Comparison of ENCODE assay signal across 9 mouse cellular contexts in genomic region chr1:119052631-119053177, GRCm38 (mm10). TPM values are rescaled to one million over a fixed set of nuclear protein-coding genes. Genes with fewer than 3 reads are reported as not detected.
A peak's percentile ranks its signal among the peaks of the same experiment; 100 is the strongest.
DNase-seq lines count a peak whose midpoint lies in the region; ATAC-seq and TF ChIP-seq lines count a peak whose summit lies in the region.
"Had no signal": no experiment of that assay in that cellular context is flagged by ENCODE, and none has a peak within 500 bp of the region (broad histone marks: within the 10 kb centered on the region; RNA-seq: fewer than 3 reads in every experiment).

No protein-coding gene starts in this region.

- 0% methylated on average over 33 of the region's 33 CpGs for WGBS in forebrain, embryonic 12.5 days
- under 1% methylated on average over 33 of the region's 33 CpGs for WGBS in intestine, embryonic 16.5 days

- peak overlapping the region; percentile 83 for H3K4me2 ChIP-seq in forebrain, embryonic 12.5 days
- H3K4me2 ChIP-seq in intestine, embryonic 16.5 days (ENCODE audit: low read depth, low read length) = peak overlapping the region; percentile 96
- H3K4me2 ChIP-seq in myocyte (ENCODE audit: low read depth) = peak overlapping the region; percentile 75

- no peaks in the 10 kb centered on the region for H3K4me1 ChIP-seq in ES-Bruce4 (ENCODE audit: control insufficient read depth, insufficient read depth, low read length)
- peaks cover 70% of the 10 kb centered on the region for H3K4me1 ChIP-seq in forebrain, embryonic 12.5 days
- H3K4me1 ChIP-seq in intestine, embryonic 16.5 days (ENCODE audit: control insufficient read depth, insufficient read depth, low read length) = peaks cover 38% of the 10 kb centered on the region

- H3K36me3 ChIP-seq in ES-Bruce4 (ENCODE audit: control insufficient read depth, insufficient read depth, low read length, poor library complexity, severe bottlenecking) (no peaks in the 10 kb centered on the region), myocyte (ENCODE audit: control insufficient read depth, insufficient read depth) (no peaks in the 10 kb centered on the region)
- H3K36me3 ChIP-seq in forebrain, embryonic 12.5 days (replicated peaks) = no peaks in the 10 kb centered on the region
- no peaks in the 10 kb centered on the region for H3K36me3 ChIP-seq in intestine, embryonic 16.5 days (ENCODE audit: control insufficient read depth, insufficient read depth, low read length)

- no peaks in the 10 kb centered on the region for H3K79me2 ChIP-seq in myocyte (ENCODE audit: control insufficient read depth, insufficient read depth)

- H3ac ChIP-seq in myocyte (ENCODE audit: control insufficient read depth, insufficient read length) = peak overlapping the region; percentile 46

- ATAC-seq in forebrain, embryonic 12.5 days (ENCODE audit: low FRiP score) = no peak
- ATAC-seq in intestine, embryonic 16.5 days = no peak
- no peak; the same call in 1 of the 2 replicates for ATAC-seq in megakaryocyte progenitor cell, adult 5-6 weeks (replicated peaks; ENCODE audit: poor library complexity)

- TF ChIP-seq EP300 in ES-Bruce4 (IDR thresholded peaks at IDR 0.05; ENCODE audit: insufficient read depth, low read depth, low read length) = no peak

- no peak for TF ChIP-seq CTCF in gastrocnemius, adult 2 months (IDR thresholded peaks at IDR 0.05)
- TF ChIP-seq CTCF in ES-Bruce4 (IDR thresholded peaks at IDR 0.05; ENCODE audit: low read depth, low read length) = no peak

- TF ChIP-seq POLR2A in ES-Bruce4 (IDR thresholded peaks at IDR 0.05; ENCODE audit: insufficient read depth, low read length) (no peak), myocyte (IDR thresholded peaks at IDR 0.05; ENCODE audit: insufficient read length, low read depth) (no peak)

- H3K27me3 ChIP-seq in ES-Bruce4 (ENCODE audit: control insufficient read depth, insufficient read depth, low read length, poor library complexity, severe bottlenecking) = no peaks in the 10 kb centered on the region
- H3K27me3 ChIP-seq in forebrain, embryonic 12.5 days = peaks cover 37% of the 10 kb centered on the region
- H3K27me3 ChIP-seq in intestine, embryonic 16.5 days (replicated peaks; ENCODE audit: control insufficient read depth, insufficient read depth, low read length) = peaks cover 16% of the 10 kb centered on the region
- peaks cover 13% of the 10 kb centered on the region for H3K27me3 ChIP-seq in myocyte (ENCODE audit: control insufficient read depth, insufficient read depth, insufficient read length)
- H3K27me3 ChIP-seq: CH12.LX had no signal

- intact Hi-C loops in gastrocnemius, adult 2 months (cut with DNase I) = loop anchor here (2.0 to 10.0 kb wide), 4 partner anchors 52 to 278 kb away; no protein-coding TSS in a partner anchor

- peak overlapping the region; percentile 82 for H3K4me3 ChIP-seq in gastrocnemius, adult 2 months
- peak overlapping the region; percentile 80 for H3K4me3 ChIP-seq in ES-Bruce4 (ENCODE audit: low read depth, low read length)
- H3K4me3 ChIP-seq in forebrain, embryonic 12.5 days (replicated peaks) = peak overlapping the region; percentile 57
- H3K4me3 ChIP-seq in intestine, embryonic 16.5 days (ENCODE audit: low read length) = peak overlapping the region; percentile 63
- peak overlapping the region; percentile 24 for H3K4me3 ChIP-seq in myocyte

- no peaks in the 10 kb centered on the region for H3K9me3 ChIP-seq in ES-Bruce4 (replicated peaks; ENCODE audit: control insufficient read depth, insufficient read depth, low read length, poor library complexity, severe bottlenecking)
- no peaks in the 10 kb centered on the region for H3K9me3 ChIP-seq in forebrain, embryonic 12.5 days
- no peaks in the 10 kb centered on the region for H3K9me3 ChIP-seq in intestine, embryonic 16.5 days (ENCODE audit: control insufficient read depth, low read length)

- peak; percentile 56 for DNase-seq in gastrocnemius, adult 2 months
- DNase-seq in gastrocnemius, adult 18-20 months (ENCODE audit: low spot score) = no peak
- no peak for DNase-seq in urinary bladder, adult 2 months (ENCODE audit: low spot score)

- peak overlapping the region; percentile 83 for H3K27ac ChIP-seq in gastrocnemius, adult 2 months
- no peak overlapping the region for H3K27ac ChIP-seq in ES-Bruce4 (ENCODE audit: insufficient read depth, low read length)
- H3K27ac ChIP-seq in forebrain, embryonic 12.5 days = peak overlapping the region; percentile 98
- peak overlapping the region; percentile 88 for H3K27ac ChIP-seq in intestine, embryonic 16.5 days (ENCODE audit: low read length)

- peak overlapping the region; percentile 78 for H3K9ac ChIP-seq in ES-Bruce4 (ENCODE audit: low read depth, poor library complexity, severe bottlenecking)
- H3K9ac ChIP-seq in forebrain, embryonic 12.5 days = peak overlapping the region; percentile 85
- H3K9ac ChIP-seq in intestine, embryonic 16.5 days (ENCODE audit: low read depth, low read length) = peak overlapping the region; percentile 69

TF ChIP-seq in myocyte, 11 proteins besides CTCF, POLR2A, EP300 and RAD21:
- TF ChIP-seq MYOG (IDR thresholded peaks at IDR 0.05; ENCODE audit: control insufficient read depth in 1 of 3, insufficient read depth in 1 of 3, insufficient read length in 2 of 3, low read depth in 2 of 3) (no peak), USF1 (IDR thresholded peaks at IDR 0.05; ENCODE audit: low read depth) (no peak), MYOD1 (IDR thresholded peaks at IDR 0.05; ENCODE audit: control insufficient read depth in 1 of 3, insufficient read length in 2 of 3, low read depth in 2 of 3) (no peak), MAX (IDR thresholded peaks at IDR 0.05; ENCODE audit: low read depth) (no peak), POLR2AphosphoS2 (IDR thresholded peaks at IDR 0.05; ENCODE audit: insufficient read length, low read depth) (no peak), SRF (IDR thresholded peaks at IDR 0.05; ENCODE audit: control insufficient read depth, insufficient read length, low read depth) (no peak), TCF12 (IDR thresholded peaks at IDR 0.05; ENCODE audit: insufficient read depth, poor library complexity, severe bottlenecking) (no peak)

RNA-seq across cellular contexts. Expression of gene Gli2, which starts 0.7 kb away (rescaled TPM):
- total RNA-seq in gastrocnemius, adult 2 months (2021) = 1 to 10 TPM in 1 of 2 experiments, under 1 TPM in 1; 0.94 to 1.4 TPM
- total RNA-seq in gastrocnemius, adult 18-20 months (2021) = 1 to 10 TPM in 1 of 2 experiments, under 1 TPM in 1; 0.78 to 1.1 TPM
- polyA plus RNA-seq in ES-Bruce4 (2011; ENCODE audit: insufficient read depth, insufficient read length, low read depth, missing spikeins) (8.7 and 10.9 TPM in 2 replicates), myocyte (2012; fragmentation: generic; extraction: Trizol) (0.65 TPM)
- polyA plus RNA-seq in forebrain, embryonic 12.5 days (2016; fragmentation: Nextera tagmentation; extraction: Ambion mirVana) = 10.8 and 11.4 TPM in 2 replicates
- polyA plus RNA-seq in intestine, embryonic 16.5 days (2015; fragmentation: Nextera tagmentation; extraction: Ambion mirVana) = 4.4 and 5.4 TPM in 2 replicates
- not detected in 2 replicates for total RNA-seq in megakaryocyte progenitor cell, adult 5-6 weeks (2015)
- not detected in 2 replicates for total RNA-seq in megakaryocyte progenitor cell, adult 5-6 weeks (2017)
- polyA plus RNA-seq in urinary bladder, adult 2 months (2012; rRNA removed) = 4.6 and 10.9 TPM in 2 replicates
- total RNA-seq: CH12.LX had no signal

Comparison
In these comparisons a context has a peak if more than half of its experiments do, and no peak if none do; other contexts are left out.
1. H3K4me3 ChIP-seq: peak in every context shown above with its lines; median percentile 82 in gastrocnemius, adult 2 months; 80 in ES-Bruce4; 63 in intestine, embryonic 16.5 days; 57 in forebrain, embryonic 12.5 days; 24 in myocyte.